ENCODE assay signal across 10 mouse cellular contexts in genomic region chr11:82032678-82033344, GRCm38 (mm10). TPM values are rescaled to one million over a fixed set of nuclear protein-coding genes. Genes with fewer than 3 reads are reported as not detected.
DNase-seq lines count a peak whose midpoint lies in the region; TF ChIP-seq lines count a peak whose summit lies in the region.
"Had no signal": no experiment of that assay in that cellular context is flagged by ENCODE, and none has a peak within 500 bp of the region (broad histone marks: within the 10 kb centered on the region; RNA-seq: fewer than 3 reads in every experiment).

No protein-coding gene starts in this region.

- H3K36me3 ChIP-seq in kidney, adult 2 months (ENCODE audit: control insufficient read depth, insufficient read depth, low read length) = no peaks in the 10 kb centered on the region
- H3K36me3 ChIP-seq: midbrain, embryonic 12.5 days had no signal

- peak overlapping the region; percentile 51 for H3K27ac ChIP-seq in kidney, adult 2 months (ENCODE audit: insufficient read depth, low read depth, low read length)
- H3K27ac ChIP-seq: midbrain, embryonic 12.5 days had no signal

- H3K4me1 ChIP-seq in kidney, adult 2 months (ENCODE audit: control insufficient read depth, insufficient read depth, low read length) = no peaks in the 10 kb centered on the region
- H3K4me1 ChIP-seq: midbrain, embryonic 12.5 days had no signal

- 40% methylated on average over 8 of the region's 8 CpGs for WGBS in kidney, adult 2 months

- no peak for TF ChIP-seq POLR2A in kidney, adult 2 months (IDR thresholded peaks at IDR 0.05; ENCODE audit: low read depth, low read length)

- no peaks in the 10 kb centered on the region for H3K27me3 ChIP-seq in kidney, adult 2 months (replicated peaks; ENCODE audit: control insufficient read depth, insufficient read depth, low read length)
- H3K27me3 ChIP-seq: midbrain, embryonic 12.5 days had no signal

- no peak overlapping the region for H3K4me3 ChIP-seq in kidney, adult 2 months (ENCODE audit: insufficient read depth, low read depth, low read length)
- H3K4me3 ChIP-seq: midbrain, embryonic 12.5 days had no signal

- no peak for TF ChIP-seq CTCF in kidney, adult 2 months (conservative IDR thresholded peaks at IDR 0.05; ENCODE audit: insufficient read depth, insufficient read length, low read depth, low read length)

- peak; percentile 68 to 83 for DNase-seq in adrenal gland, adult (ENCODE audit: inconsistent age in 2 of 2, low spot score in 1 of 2)
- DNase-seq in adrenal gland, postnatal 4 days (ENCODE audit: low spot score in 2 of 2) = no peak
- DNase-seq in adipocyte (ENCODE audit: low spot score) = peak; percentile 89
- peak; percentile 88 for DNase-seq in heart, adult 8-10 months (ENCODE audit: low spot score)
- DNase-seq in kidney, adult 2 months = peak; percentile 77
- DNase-seq in lung, postnatal 14 days = peak; percentile 56
- DNase-seq in thymus, postnatal 25 days = no peak
- DNase-seq in layer of hippocampus, adult 9-10 months (ENCODE audit: low spot score) = no peak

RNA-seq across cellular contexts. Expression of gene Ccl2, which starts 2.6 kb away (rescaled TPM):
- total RNA-seq in adrenal gland, postnatal 4 days (2021) = 1 to 10 TPM; 1.1 to 1.4 TPM
- 1 to 10 TPM in 3 of 4 experiments, under 1 TPM in 1; 0.69 to 2.7 (median 1.7) TPM for total RNA-seq in heart, adult 8-10 months (2022)
- 3.4 and 4.2 TPM in 2 replicates for polyA plus RNA-seq in kidney, adult 2 months (2012; rRNA removed)
- polyA plus RNA-seq: cerebellum, adult 2 months had no signal

RNA-seq across cellular contexts. Expression of gene Gm17268, which starts 5.6 kb away (rescaled TPM):
- total RNA-seq in adrenal gland, postnatal 4 days (2021) = not detected
- not detected for total RNA-seq in heart, adult 8-10 months (2022)
- polyA plus RNA-seq in kidney, adult 2 months (2012; rRNA removed) = not detected in 2 replicates
- polyA plus RNA-seq: cerebellum, adult 2 months; midbrain, embryonic 12.5 days had no signal

RNA-seq across cellular contexts. Expression of gene Ccl7, which starts 12.7 kb away (rescaled TPM):
- not detected for total RNA-seq in adrenal gland, postnatal 4 days (2021)
- total RNA-seq in heart, adult 8-10 months (2022) = 1 to 10 TPM in 2 of 4 experiments, under 1 TPM in 1, not detected in 1; 0.57 to 1.3 (median 1.1) TPM
- polyA plus RNA-seq in kidney, adult 2 months (2012; rRNA removed) = 0.16 and 0.27 TPM in 2 replicates
- polyA plus RNA-seq: cerebellum, adult 2 months had no signal

RNA-seq across cellular contexts. Expression of gene Ccl11, which starts 24.8 kb away (rescaled TPM):
- 1 to 10 TPM; 3.8 to 4.0 TPM for total RNA-seq in adrenal gland, postnatal 4 days (2021)
- total RNA-seq in heart, adult 8-10 months (2022) = 1 to 10 TPM; 2.4 to 5.2 (median 3.8) TPM
- polyA plus RNA-seq in kidney, adult 2 months (2012; rRNA removed) = 2.3 and 2.4 TPM in 2 replicates
- polyA plus RNA-seq: midbrain, embryonic 12.5 days had no signal

Comparison
In these comparisons a context has a peak if more than half of its experiments do, and no peak if none do; other contexts are left out.
1. DNase-seq: peak in adrenal gland, adult (2 of 2), adipocyte (single experiment), heart, adult 8-10 months (single experiment), kidney, adult 2 months (single experiment) and lung, postnatal 14 days (single experiment); none in adrenal gland, postnatal 4 days (0 of 2), thymus, postnatal 25 days (single experiment) and layer of hippocampus, adult 9-10 months (single experiment).